In the genomic region with DNA sequence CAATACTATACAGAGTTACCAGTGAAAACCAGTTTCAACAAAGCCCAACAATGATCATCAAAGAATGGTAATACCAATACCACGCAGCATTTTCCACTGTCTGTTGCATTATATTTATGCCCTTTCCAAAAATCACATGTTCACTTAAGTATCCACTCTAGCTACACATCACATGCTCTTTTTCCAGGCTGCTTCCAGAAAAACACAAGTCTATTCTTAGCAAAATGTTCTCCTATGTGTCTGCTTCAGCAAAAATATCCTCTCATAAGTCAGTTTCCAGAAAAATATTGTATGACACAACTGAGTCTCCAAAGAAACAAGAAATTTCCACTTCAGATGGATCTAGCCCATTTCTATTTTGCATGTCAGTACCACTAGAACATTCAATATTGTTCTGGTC, we compare ENCODE assay signal across 23 mouse cellular contexts.
A peak's percentile ranks its signal among the peaks of the same experiment; 100 is the strongest.
DNase-seq lines count a peak whose midpoint lies in the region; ATAC-seq lines count a peak whose summit lies in the region.
"Had no signal": no experiment of that assay in that cellular context is flagged by ENCODE, and none has a peak within 500 bp of the region (broad histone marks: within the 10 kb centered on the region; RNA-seq: fewer than 3 reads in every experiment).

No protein-coding gene starts in this region.

- WGBS in limb, embryonic 10.5 days, result 68% methylated on average over 1 of the region's 1 CpGs

- ATAC-seq in frontal cortex, adult (ENCODE audit: low TSS enrichment), result peak; percentile 97
- ATAC-seq: activated CD4-positive, CD25-positive, alpha-beta regulatory T cell, adult 4 months; CD4-positive, CD25-positive, alpha-beta regulatory T cell, adult 4 months; Patski had no signal

- H3K4me3 ChIP-seq in limb, embryonic 10.5 days, result no peak overlapping the region

- H3K4me1 ChIP-seq in limb, embryonic 10.5 days, result no peaks in the 10 kb centered on the region

- no peak overlapping the region for H3K27ac ChIP-seq in limb, embryonic 10.5 days

- no peaks in the 10 kb centered on the region for H3K9me3 ChIP-seq in limb, embryonic 10.5 days (replicated peaks)

- DNase-seq in frontal cortex, postnatal 25 days (ENCODE audit: low spot score in 2 of 2), result no peak
- DNase-seq in right cerebral cortex, adult 18-20 months, result peak; percentile 4
- DNase-seq in right cerebral cortex, postnatal 25 days, result no peak
- DNase-seq in brain, adult 2 months (ENCODE audit: low read depth, low spot score), result peak; percentile 71
- DNase-seq in telencephalon, adult 2 months (ENCODE audit: low read depth, low spot score), result peak; percentile 66
- DNase-seq in retina, embryonic 14.5 days (ENCODE audit: low spot score), result no peak
- DNase-seq in limb, embryonic 10.5 days (ENCODE audit: low spot score), result no peak
- DNase-seq: adrenal gland, adult 2 months; adrenal gland, adult 8-10 months; adrenal gland, postnatal 10 days; adrenal gland, postnatal 14 days; adrenal gland, postnatal 25 days; adrenal gland, postnatal 36 days; B cell, adult 2 months; cerebellum, adult 11 months; cerebellum, adult 11-12 months; cerebellum, adult 18-20 months had no signal

- no peaks in the 10 kb centered on the region for H3K27me3 ChIP-seq in limb, embryonic 10.5 days (ENCODE audit: low read depth, poor library complexity, severe bottlenecking)
- H3K27me3 ChIP-seq: CH12.LX, Patski had no signal

- no peaks in the 10 kb centered on the region for H3K36me3 ChIP-seq in limb, embryonic 10.5 days
- H3K36me3 ChIP-seq: G1E had no signal

Comparison
In these comparisons a context has a peak if more than half of its experiments do, and no peak if none do; other contexts are left out.
1. DNase-seq: peak in right cerebral cortex, adult 18-20 months (single experiment), brain, adult 2 months (single experiment) and telencephalon, adult 2 months (single experiment); none in frontal cortex, postnatal 25 days (0 of 2), right cerebral cortex, postnatal 25 days (single experiment), retina, embryonic 14.5 days (single experiment) and limb, embryonic 10.5 days (single experiment).